Mouse (Mus musculus) adrenal gland, adult (tissue): Measurements from ENCODE around the gene Ush2a.
A peak's percentile ranks its signal among the peaks of the same experiment; 100 is the strongest.

Experiments used
- DNase-seq, 2 experiments: peaks; one replicate each; pipeline ENCODE4 v3.0.0; 2022 to 2023; ENCODE audit warnings: low spot score in 1 of 2; ENCODE audit not compliant: inconsistent age in 2 of 2

Gene Ush2a

DNA sequence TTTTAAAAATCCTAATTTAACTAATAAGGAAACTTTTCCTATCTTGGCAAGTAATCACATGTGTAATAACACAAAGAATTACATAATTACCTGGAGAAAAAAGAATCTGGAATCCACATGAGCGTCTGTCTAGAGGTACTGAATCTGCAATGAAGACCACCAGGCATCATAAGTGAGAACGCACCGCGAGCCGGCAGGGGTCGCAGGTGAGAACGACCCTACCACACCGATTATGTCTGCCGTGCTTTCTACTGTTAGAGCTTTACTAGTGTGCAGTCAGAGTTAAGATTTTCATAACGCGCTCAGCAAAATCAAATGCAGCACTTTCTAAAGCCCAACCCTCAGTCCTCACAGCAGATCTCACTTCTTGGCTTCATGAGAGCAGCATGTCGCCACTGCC is 740.0 kb downstream of the Ush2a start:
- no peak for DNase-seq

DNA sequence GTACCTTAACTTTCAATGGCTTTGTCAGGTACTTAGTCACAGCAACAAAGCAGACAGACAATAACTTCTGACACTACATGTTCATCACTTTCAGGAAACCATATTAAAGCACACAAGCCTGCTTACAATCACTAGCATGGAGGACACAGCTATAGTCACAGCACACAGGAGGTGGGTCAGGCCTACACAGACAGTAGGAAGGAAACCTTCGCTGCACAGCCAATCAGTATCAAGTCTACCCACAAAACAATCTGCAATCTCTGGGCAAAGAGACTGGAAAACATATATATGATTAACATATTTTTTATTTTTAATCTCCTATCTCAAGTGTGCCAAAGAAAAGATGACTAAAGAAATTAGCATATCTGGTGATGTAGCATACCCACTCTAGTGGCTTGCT is 743.0 kb downstream of the Ush2a start:
- no peak for DNase-seq

DNA sequence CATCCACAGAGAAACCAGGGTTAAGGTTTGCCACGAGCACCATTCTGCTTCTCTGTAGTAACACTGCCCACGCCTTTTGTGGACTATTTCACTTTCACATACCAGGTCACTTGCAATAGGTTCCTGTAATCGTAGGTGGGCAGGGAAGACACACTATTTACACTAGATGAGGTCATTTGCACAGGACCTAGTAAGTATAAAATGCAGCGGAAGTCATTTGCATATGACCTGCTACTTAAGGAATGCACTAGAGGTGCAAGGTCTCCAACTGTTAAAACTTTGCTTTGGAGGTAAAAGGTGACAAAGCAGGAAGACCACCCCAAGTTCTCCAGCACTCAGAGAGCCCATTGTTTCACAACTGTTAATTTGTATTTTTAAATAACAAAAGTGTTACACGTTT is 744.4 kb downstream of the Ush2a start:
- DNase-seq: no peak

DNA sequence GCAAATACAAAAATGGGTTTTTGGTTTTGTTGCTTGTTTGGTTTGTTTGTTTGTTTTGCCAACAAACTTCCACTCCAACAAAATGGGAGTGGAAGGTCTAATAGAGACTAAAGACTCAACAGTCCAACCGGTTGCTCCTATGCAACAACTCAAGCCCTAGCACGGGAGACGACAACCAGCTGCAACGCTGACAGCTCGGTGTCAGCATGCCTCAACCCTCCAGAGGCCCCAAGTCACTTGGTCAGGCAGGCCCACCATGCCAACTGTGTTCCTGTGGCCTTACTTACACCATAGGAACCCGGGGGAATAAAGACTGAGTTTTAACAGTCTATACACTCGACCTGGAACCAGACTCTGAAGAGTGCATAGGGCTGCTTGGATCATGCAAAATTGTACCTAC is 745.0 kb downstream of the Ush2a start:
- DNase-seq: peak in 1 of 2 experiments; percentile 49

DNA sequence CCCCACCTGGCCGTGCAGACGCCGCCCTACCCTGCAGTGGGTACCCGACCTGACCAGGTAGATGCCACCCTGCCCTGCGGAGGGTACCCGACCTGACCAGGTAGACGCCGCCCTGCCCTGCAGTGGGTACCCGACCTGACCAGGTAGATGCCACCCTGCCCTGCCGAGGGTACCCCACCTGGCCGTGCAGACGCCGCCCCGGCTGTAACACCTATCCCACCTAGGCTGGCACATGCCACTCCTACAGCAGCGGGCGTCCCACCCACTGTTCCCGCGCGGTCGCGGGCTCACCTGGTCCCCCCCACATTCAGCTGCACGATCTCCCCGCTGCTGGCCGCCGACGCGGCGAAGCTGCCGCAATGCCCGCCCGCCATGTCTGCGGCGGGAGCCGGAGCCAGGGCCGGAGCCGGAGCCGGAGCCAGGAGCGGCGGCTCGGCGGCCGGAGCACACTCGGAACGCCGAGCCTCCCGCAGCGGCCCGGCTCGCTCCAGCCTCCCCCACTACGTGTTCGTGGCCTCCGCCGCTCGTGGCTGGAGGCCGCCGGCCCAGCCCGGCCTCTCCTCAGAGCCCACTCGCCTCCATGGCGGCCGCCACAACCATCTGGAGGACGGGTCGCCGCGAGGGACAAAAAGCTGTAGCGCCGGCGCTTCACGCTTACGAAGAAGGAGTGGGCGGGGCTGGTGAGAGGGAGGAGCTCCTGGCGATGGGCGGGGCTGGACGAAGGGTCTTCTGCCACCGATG is 745.6 kb downstream of the Ush2a start, which contains the start of gene Kctd3:
Gene Kctd3, minus strand, starts transcription at position 603 of the 741 bp plus-strand sequence.
- peak; percentile 95 to 99 for DNase-seq

DNA sequence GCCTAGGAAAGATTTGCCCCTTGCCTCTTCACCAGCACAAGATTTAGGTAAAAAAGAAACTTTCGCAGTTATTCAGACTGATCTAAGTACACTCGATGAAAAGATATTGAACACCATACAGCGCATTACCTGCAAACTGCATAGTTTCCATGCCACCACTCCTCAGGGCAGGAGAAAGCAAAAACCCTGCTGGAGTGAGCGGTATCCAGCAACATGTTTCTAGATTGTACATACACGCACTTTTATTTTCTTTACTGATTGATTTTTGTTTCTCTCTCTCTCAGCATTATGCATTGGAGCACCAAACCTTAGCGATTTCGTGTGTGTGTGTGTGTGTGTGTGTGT is 746.1 kb downstream of the Ush2a start:
- DNase-seq: no peak

DNA sequence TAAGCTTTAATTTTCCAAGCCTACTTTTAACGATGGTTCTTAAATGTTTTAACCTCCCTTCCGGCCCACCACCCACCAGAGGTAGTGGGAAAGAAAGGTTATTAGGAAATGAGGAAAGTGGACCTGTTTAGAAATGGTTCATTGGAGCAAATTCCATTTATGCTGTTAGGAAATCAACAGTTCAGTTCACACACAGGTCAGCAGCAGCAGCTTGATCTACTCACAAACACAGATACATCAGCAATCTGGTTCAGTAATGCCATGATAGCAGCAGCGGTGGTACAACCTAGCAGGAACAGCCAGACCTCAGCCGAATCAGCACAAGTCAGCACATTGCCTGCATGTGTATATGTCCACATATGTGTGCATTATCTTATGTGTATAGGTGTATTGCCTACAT is 748.8 kb downstream of the Ush2a start:
- DNase-seq: no peak

DNA sequence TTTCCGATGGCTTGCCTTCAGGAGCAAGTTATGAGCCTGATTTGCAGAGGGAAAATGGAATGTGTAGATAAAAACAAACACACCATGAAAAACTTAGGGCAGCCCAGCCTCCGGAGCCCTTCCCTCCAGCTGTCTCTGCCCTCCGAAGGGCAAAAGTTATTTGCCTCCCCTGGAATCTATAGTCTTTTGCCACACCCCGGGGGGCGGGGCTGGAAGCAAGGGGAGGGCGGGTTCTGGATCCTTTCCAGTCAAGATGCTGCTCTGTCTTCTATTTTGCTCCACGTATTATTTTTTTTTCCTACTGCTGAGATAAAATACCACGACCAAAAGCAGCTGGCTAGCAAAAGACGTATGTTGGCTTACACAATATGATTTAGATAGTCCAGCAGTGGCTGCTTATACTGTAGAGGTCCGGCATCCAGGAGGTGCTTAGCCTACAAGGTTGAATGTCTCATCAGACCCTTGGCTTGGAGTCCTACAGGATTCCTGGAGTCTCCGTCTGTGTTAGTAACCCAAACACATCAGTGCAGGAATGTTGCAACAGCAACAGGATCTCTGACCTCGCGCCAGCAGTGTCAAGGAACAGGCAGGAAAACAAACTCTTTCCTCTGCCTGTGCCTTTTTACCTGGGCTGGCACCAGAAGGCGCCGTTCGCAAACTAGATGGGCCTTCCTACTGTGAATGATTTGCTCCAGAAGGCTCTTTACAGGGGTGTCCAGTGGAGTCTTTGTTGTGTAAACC is 751.2 kb downstream of the Ush2a start:
- peak in 1 of 2 experiments; percentile 70 for DNase-seq

DNA sequence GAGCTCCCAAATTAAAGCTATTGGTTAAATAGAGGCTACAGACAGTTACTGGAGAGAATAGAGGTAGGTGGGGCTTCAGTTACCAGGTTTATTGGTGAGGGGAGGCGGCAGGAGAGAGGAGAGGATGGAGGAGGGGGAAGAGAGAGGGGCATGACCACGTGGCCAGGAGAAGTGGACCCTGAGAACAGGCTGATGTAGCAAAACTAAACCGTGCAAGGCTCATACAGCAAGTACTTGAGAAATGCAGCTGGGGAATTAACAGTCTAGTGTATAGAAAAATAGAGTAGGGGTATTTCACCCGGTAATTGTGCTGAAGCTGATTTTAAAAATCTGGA is 751.7 kb downstream of the Ush2a start:
- no peak for DNase-seq
